Mouse (Mus musculus): ENCODE measurements around the gene Mars. TPM values are rescaled to one million over a fixed set of nuclear protein-coding genes. Genes with fewer than 3 reads are reported as not detected.

Gene Mars
- polyA plus RNA-seq, 1 experiment: 43.8 TPM

DNA sequence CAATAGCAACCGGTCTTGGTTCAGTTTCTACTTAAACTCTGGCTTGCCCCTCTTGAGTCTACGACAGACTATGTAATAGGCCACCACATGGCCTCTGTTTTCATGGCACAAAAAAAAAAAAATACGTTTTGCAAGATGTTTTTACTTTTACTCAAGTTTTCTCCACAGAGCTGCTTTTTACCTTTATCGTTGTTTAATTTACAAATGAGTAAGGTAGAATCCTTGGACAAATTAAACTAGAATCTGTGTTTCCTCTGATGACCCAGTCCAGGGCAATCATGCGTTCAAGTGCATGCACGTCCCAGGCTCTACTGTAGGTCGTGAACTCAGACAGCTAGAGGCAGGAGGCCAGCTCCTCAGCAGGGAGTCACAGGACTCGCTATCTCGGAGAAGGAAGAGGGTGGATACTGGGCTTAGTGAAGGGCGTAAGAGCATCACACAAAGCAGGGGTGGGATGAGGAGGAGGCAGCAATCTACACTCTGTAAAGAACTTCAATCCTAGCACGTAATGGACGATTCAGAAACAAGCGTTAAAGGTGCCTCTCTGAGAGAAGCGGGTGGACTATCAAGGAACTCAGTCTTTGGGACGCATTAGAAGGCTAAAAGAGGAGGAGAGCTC, 21.9 kb downstream of the Mars start:
- DNase-seq (ENCODE audit: low read depth, low spot score): no peak
- WGBS: under 1% methylated on average over 15 of the region's 15 CpGs

DNA sequence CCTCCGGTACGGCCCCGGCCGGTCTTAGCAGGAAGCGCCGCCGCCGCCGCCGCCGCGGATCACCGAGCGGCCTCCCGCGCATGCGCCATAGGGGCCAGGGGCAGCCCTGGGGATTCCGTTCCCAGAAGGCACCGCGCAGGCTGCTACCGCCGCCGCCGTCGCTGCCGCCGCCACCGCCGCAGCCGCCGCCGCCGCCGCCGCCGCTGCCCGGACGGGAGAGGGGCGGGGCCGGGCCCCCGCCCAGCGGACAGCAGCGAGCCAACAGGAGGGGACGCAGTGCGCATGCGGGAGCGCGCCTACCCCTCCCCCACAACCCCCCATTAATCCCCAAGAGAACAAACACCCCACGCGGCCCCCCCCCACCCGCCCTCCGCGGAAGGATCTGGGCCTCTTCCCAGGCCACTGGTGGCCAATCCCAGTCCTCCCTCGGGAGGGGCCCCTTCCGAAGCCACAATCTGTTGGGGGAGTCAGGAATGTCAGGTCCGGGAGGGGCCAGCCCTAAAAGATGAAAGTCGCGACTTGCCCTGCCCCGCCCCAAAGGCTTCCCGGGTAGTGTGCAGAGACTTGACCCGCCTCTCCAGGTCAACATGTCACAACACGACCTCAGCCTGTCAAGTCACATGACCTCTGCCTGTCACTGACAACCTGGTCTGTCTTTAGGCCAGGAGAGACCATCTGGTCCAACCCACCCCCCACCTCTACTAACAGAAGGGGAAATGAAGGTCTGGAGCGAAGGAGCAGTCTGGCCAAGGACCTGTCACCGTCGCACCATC, 22.6 kb downstream of the Mars start, which contains the start of gene Mbd6:
Gene Mbd6 (minus strand): TSS at position 219 of the 773 bp plus-strand sequence.
- no peak for DNase-seq (ENCODE audit: low read depth, low spot score)
- under 1% methylated on average over 56 of the region's 65 CpGs for WGBS

DNA sequence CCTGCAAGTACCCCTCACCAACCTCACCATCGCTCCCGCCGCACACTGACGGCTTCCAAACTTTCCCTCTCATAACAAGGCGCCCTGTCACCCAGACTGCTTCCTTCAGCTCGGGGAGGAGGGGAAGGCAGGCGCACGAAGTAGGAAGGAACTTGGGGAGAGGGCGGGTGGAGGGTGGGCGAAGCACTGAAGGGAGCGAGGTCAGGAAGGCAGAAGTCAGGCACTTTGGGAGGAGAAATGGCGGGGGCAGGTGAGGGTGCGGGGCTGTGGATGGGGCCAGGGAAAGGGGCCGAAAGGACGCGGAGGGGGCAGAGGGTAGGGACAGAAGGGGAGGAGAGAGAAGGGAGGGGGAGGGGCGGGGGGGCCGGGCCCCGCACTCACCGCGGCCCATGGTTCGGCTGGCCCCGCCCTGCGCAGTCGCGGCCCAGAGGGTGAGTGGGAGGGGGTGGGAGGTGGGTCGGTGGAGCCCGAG, 23.2 kb downstream of the Mars start:
- DNase-seq (ENCODE audit: low read depth, low spot score): no peak
- WGBS: 1% methylated on average over 26 of the region's 28 CpGs

DNA sequence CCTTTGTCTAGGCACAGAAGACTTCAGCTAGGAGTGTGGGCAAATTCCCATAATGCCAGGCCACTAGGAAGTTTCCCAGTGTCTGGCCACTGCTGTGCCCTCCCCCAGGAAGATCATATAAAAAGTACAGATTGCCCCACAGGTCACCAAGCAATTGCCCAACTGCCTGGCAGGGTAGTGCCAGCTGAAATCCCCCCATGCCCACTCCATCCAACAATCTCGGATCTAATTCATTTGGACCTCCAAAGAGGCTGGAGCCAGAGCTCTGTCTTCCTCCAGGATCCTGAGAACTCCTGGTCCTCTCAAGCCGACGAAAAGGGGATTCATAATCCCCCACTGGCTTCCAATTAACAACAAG, 23.7 kb downstream of the Mars start:
- WGBS: 0% methylated on average over 3 of the region's 3 CpGs
- no peak for DNase-seq (ENCODE audit: low read depth, low spot score)

DNA sequence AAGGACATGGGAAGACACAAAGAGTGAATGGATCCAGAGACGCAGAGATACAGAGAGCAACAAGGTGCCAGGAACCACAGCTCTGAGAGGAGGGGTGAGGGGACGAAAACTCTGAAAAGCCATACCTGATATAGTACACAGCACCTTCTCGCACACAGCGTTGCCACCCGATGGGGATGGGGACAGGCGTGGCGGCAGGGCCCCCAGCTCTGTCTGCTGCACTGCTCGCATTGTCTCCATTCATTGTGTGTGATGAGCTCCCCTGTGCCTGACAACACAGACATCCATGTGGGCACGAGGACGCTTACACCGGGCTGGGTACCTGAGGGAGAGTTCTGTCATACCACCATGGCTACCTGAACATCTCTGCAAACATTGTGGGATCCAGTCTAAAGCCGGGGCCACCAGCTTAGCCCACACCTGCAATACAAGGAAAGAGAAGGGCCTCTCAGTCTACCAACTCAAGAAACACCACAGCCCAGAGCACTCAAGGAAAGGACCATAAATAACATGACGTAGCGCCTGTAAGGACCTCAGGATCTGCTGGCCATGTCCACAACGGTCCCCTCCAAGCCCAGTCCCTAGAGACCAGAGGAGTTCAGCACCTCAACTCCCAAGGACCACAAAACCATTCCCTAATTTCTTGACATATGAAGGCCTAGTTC, 24.2 kb downstream of the Mars start:
- DNase-seq (ENCODE audit: low read depth, low spot score): no peak
- WGBS: 43% methylated on average over 15 of the region's 15 CpGs

DNA sequence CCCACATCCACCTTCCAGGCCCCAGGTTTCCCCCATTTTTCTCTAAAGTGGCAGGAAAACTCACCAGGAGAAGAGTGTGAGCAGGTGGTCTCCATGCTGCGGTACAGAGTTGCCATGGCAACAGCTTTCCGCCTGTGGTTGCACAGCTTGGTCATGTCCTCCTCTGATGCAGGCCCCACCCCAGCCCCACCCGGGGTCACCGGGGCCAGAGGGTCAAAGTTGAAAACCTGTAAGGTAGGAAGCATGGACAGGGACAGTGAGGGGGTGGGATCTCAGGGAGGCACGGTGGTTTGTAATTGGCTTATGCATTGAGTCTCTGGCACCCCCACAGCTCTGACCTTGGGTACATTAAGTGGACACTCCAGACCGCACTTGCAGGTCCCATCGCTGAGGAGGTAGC, 24.9 kb downstream of the Mars start:
- 43% methylated on average over 7 of the region's 7 CpGs for WGBS
- DNase-seq (ENCODE audit: low read depth, low spot score): no peak

DNA sequence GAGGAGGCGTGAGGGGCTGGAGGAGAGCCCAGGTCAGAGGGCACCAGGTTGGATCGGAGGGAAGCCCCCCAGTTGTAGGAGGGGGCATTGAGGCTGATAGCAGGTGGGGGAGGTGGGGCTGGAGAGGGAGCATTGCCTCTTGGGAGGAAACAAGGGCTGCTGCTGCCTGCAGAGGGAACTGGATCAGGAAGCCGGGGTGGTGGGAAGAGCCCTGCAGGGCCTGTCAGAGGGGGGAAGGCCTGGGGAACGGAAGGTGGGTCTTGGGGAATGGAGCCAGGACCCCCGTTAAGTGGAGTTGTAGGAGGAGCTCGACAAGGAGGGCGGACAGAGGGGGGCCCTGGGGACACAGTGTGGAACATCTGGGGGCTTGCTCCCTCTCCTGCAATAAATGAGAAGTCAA, 25.4 kb downstream of the Mars start:
- DNase-seq (ENCODE audit: low read depth, low spot score): no peak
- WGBS: 83% methylated on average over 7 of the region's 7 CpGs

DNA sequence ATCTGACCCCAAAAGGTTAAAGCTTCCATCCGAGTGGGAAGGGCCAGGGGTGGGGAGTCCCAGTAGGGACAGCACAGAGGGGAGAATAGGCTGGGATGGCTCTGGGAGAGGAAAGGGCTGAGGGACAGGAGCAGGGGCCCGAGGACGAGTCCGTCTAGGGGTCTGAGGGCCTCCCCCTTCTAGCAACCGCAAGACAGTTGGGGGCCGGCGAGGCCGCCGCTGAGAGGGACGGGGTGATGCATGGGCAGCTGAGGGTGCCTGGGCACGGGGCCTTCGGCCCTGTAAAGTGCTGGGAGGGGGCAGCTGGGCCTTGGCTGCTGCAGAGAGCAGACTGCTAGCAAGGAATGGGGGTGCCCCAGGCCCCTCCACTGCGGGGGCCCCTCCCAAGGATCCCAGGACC, 25.9 kb downstream of the Mars start:
- WGBS: 81% methylated on average over 13 of the region's 13 CpGs
- no peak for DNase-seq (ENCODE audit: low read depth, low spot score)

DNA sequence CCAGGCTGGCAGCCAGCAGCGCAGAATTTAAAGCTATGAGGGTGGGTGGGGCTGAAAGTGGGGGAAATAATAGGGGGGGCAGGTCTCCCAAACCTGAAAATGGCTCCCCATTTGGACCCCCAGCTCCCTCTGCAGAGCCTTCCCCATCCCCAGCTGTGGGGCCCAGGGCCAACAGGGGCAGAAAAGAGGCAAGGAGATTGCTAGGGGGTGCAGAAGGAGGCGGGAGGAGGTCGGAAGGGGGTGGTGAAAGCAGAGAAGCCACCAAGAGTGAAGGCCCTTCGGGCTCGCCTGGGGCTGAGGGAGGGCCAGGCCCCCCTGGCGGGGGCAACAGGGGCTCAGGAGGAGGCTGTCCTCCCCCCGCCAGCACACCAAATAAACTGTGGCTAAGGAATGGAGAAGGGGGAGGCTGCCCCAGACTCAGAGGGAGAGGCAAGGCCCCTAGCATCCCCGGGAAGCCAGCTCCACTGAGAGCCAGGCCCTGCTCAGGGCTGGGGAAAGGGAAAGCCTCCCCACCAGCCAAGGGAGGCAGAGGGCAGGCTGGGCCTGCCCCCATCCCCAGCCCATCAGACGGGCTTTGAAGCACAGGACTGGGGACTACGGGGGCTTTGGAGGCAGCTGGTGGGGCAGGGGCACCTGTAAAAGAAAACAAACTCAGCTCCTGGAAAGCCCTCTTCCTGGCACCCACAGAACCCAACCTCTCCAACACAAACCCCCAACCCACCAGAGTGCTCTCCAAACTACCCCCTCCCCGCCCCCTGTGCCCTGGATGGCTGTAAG, 26.7 kb downstream of the Mars start:
- 84% methylated on average over 11 of the region's 11 CpGs for WGBS
- DNase-seq (ENCODE audit: low read depth, low spot score): no peak

DNA sequence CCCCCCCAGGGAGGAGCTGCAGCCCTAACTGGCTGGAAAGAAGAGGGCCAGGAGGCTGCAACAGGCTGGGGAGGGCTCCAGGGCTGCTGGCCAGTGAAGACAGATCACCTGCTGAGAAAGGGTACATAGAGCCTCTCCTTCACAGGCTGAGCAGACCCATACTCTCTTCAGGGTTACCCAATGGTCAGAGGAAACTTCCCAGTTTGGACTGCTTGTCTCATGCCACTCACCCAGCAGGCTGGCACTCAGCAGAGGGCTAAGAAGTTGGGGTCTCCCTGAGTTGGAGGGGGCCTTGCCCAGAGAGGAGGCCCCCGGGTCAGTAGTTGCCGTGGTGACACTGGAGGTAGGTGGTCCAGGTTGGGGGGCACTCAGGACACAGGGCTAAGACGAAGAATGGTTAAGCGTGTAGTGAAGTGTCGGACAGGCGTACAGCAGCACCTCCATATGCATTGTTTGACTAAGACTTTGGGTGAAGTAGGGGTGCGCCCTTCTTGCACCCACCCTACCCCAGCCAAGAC, 27.4 kb downstream of the Mars start:
- WGBS: 97% methylated on average over 7 of the region's 7 CpGs
- no peak for DNase-seq (ENCODE audit: low read depth, low spot score)

DNA sequence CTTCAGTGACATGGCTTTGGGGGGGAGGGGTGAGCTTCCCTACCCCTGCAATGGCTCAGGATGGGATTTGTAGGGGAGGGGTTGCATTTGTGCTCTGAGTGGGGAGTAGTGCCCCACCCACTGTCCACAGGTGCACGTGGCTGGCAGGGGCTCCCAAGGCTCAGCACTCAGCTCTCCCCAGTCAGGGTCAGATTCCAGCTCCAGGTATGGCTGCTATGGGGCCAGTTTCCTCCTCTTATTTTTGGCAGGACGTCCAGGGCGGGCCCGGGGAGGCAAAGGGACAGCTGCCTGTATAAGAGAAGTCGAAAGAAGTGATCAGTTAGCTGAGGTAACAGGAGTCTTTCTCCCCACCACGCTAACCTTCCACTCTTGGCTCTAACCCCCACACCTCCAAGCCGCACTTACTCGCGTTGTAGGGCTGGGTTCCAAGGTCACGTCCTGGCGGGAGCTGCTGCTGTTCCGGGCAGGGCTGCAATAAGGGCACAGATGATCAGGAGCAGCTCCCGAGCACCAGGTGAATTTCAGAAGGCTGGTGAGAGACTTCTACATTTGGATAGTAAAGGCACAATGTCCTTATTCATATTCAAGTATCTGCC, 28.9 kb downstream of the Mars start:
- no peak for DNase-seq (ENCODE audit: low read depth, low spot score)
- WGBS: 32% methylated on average over 13 of the region's 13 CpGs

DNA sequence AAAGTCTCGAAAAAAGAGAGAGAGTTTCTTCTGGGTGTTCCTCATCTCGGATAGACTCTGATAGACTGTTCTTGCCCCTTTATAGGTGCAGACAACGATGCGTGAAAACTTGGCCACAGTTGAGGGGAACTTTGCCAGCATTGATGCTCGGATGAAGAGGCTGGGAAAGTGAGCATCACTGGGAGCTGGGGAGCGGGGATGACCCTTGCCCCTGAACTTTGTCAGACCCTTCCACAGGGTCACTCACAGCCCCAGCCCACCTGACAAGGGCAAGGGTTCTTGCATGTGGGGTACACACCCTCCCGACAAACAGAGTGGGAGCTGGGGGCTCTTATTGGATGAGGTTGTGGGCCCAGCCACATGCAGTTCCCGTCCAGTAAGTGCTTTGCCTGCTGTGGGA, 30.3 kb downstream of the Mars start:
- 77% methylated on average over 8 of the region's 8 CpGs for WGBS
- no peak for DNase-seq (ENCODE audit: low read depth, low spot score)

DNA sequence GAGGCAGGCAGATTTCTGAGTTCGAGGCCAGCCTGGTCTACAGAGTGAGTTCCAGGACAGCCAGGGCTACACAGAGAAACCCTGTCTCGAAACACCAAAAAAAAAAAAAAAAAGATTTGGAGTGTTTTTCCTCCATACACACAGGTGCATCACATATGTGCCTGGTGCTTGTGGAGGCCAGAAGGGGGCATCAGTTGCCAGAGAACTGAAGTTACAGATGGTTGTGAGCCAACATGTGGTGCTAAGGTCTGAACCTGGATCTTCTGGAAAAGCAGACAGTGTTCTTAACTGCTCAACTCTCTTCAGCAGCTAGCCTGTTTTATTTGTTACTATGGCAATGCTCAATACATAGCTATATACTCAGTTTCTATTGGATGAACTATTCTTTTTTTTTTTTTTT, 31.9 kb downstream of the Mars start:
- no peak for DNase-seq (ENCODE audit: low read depth, low spot score)
- WGBS: 93% methylated on average over 2 of the region's 2 CpGs

DNA sequence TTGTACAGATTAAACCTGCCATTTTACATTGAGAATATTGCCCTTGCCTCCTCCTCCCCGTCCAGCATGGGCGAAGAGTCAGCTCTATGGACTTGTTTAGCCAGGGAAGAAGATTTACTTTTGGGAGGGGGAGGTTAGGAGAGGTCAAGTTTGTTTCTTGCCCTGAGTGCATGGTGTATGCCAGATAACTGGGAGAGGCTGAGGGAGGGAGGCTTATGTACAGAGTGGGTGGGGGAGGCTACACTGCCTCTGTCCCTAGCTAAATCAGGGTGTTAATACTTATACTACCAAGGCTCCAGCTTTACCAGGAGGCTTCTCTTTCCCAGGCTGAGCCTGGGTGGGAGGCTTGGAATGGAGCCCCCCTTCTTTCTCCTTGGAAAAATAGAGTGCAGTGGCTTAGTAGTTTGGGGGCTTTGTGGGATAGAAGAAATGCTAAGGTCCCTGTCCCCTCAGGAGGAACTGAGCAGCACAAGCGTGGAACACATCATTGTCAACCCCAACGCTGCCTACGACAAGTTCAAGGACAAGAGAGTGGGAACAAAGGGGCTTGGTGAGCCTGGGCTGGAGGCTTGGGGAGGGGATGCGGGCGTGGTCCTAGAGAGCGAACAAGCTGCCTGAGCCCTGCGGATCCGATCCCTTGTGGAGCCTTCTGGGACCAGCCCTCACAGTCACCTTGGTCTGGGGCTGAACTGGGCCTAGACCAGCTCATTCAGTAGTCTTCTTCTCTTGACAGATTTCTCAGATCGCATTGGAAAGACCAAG, 37.1 kb downstream of the Mars start:
- no peak for DNase-seq (ENCODE audit: low read depth, low spot score)
- 82% methylated on average over 11 of the region's 11 CpGs for WGBS

DNA sequence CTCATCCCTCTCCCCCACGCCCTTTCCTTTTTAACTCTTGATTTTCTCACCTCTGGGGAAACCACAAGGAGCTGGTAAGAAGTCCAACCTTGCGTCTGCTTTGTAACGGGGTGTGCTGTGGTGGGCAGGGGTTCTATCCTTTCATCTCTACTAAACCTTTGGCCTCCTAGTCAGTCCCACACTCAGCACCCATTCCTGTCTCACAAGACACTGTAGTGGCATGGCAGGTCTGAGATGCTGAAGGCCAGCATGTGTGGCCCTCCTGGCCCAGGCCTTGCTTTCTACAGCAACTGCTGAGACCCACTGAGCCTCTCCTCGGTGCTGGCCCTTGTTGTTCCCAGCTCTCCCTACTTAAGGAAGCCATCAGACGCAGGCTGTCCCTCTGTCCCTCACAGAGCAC, 39.2 kb downstream of the Mars start:
- 94% methylated on average over 5 of the region's 5 CpGs for WGBS
- no peak for DNase-seq (ENCODE audit: low read depth, low spot score)

DNA sequence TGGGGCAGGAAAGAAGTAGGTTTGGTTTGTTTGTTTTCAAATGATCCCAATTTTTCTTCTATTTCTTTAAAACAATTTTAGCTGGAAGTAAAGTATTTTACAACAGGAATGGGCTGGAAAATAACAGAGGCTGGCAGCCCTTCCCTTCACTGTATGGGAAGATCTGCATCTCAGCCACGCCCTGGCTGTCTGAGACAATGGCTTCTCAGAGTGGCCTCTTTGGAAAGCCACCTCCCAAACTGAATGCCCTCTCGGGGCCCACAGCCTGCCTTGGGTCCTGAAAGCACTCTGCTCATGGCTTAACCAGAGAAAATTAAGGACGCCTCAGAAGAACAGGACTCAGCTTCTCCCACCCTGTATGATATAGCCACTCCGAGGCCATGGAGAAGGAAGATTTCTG, 41.7 kb downstream of the Mars start:
- 68% methylated on average over 4 of the region's 4 CpGs for WGBS
- no peak for DNase-seq (ENCODE audit: low read depth, low spot score)

DNA sequence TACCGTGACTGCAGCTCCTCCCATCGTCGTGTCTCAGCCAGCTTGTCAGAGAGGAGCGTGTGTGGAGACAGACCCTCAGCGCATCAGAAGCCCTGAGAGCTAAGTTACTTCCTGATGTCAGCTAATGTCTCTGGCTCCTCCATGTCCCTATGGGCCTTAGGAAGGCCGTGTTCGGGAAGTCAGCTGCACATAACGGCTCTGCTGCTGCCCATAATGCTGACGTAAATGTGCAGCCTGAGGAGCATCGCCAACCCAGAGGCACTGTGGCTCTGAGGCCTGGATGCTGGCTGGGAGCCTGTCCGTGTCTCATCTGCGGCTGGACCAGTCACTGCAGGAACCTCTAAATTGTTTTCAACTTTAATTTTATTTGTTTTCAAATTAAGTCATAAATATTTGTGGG, 42.5 kb downstream of the Mars start:
- DNase-seq (ENCODE audit: low read depth, low spot score): no peak
- 72% methylated on average over 12 of the region's 12 CpGs for WGBS

DNA sequence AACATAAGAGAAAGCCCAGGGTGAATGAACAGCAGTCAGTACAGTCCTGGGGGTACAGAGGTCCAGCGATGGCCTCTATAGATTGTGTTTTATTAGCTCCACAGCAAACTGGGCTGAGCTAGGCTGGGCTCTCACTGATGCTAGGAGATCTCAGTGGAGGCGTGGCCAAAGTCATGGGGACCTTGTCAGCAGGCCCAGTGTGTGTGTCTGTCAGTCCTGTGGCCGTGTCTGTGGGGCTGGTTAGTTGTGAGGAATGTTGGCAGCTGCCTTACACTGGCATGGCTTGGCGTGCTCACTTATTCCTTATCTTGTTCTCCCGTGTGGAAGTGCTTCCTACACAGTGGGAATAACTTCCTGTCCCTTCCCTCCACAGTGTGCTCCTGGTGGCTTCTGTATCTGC, 43.2 kb downstream of the Mars start:
- no peak for DNase-seq (ENCODE audit: low read depth, low spot score)
- WGBS: 54% methylated on average over 5 of the region's 5 CpGs

DNA sequence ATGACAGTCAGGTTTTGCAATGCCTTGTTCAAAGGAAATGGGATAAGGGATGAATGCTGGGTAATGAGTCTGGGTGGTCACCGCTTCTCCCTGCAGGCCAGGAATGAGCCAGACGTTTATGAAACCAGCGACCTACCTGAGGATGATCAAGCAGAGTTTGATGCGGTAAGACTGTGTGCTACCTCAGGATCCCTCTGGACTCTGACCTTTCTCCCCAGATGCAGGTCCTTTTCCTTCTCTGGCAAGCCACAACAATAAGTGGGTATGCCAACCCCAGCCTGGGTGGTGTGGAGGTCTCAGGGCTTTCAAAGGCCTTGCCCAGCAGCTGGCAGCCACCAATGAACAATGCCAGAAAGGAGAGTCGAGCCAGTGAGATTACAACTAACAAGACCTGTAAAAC, 44.3 kb downstream of the Mars start:
- 64% methylated on average over 5 of the region's 5 CpGs for WGBS
- DNase-seq (ENCODE audit: low read depth, low spot score): no peak

All from large intestine, adult 2 months (tissue).